Mouse (Mus musculus) limb, embryonic 10.5 days (tissue): Measurements from ENCODE around the gene Dync1i2. TPM values are rescaled to one million over a fixed set of nuclear protein-coding genes. Genes with fewer than 3 reads are reported as not detected.

ENCODE experiments used
- DNase-seq: peaks from one replicate; pipeline ENCODE4 v3.0.0-alpha.2; 2017; ENCODE audit warnings: low spot score
- H3K27ac ChIP-seq: fragments of 300-500 bp; sonication (generic); 2 replicates; pipeline ENCODE4 v1.5.1; 2016; ENCODE audit warnings: mild to moderate bottlenecking
- H3K27me3 ChIP-seq: fragments of 300-500 bp; sonication (generic); 2 replicates; pipeline ENCODE4 v1.6.1; 2016; ENCODE audit warnings: low read depth, mild to moderate bottlenecking; ENCODE audit not compliant: poor library complexity, severe bottlenecking
- H3K36me3 ChIP-seq: fragments of 300-500 bp; sonication (generic); 2 replicates; pipeline ENCODE4 v1.6.1; 2016; ENCODE audit warnings: mild to moderate bottlenecking, moderate library complexity
- H3K4me1 ChIP-seq: fragments of 300-500 bp; sonication (generic); 2 replicates; pipeline ENCODE4 v1.6.1; 2016
- H3K4me3 ChIP-seq: fragments of 300-500 bp; sonication (generic); 2 replicates; pipeline ENCODE4 v1.5.1; 2016; ENCODE audit warnings: mild to moderate bottlenecking, moderate library complexity
- H3K9me3 ChIP-seq: fragments of 300-500 bp; sonication (generic); replicated peaks from 2 replicates; pipeline ENCODE4 v1.6.1; 2016; ENCODE audit warnings: mild to moderate bottlenecking
- WGBS: fragments of 180-500 bp; shearing (Covaris S2); methylation state at CpG from one replicate; pipeline ENCODE4 v1.1.7; 2016; 5-methylcytosine and 5-hydroxymethylcytosine counted together
- polyA plus RNA-seq: library from polyadenylated mRNA; unstranded; fragments of >200 nt; fragmentation: Nextera tagmentation; extraction: Ambion mirVana; gene quantifications from 2 replicates; pipeline ENCODE4 v1.2.1, GENCODE M21; 2016

The Dync1i2 gene
- polyA plus RNA-seq, 1 experiment from 2014 or later = 95.3 TPM

DNA sequence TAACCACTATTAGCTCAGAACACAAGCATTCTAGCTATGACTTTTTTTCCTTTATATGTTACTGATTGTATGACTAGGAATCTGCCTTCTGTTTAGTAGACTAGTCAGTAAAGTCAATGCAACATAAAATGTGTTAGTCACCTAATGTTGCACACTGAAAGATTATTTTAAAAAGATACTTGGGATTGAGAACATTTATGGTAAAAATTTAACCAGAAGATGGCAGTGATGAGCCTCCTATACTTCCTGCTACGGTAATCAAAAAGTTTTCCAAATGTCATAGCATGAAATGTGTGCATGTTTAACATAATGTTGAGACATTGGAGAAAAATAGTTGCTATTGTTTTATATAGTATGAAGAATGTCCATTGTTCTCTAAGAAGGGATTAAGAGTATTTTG lies 15.9 kb downstream of the Dync1i2 start:
- Histone ChIP-seq H3K9me3 (no peaks in the 10 kb centered on the region), H3K4me1 (no peaks in the 10 kb centered on the region), H3K27ac (no peak overlapping the region), H3K27me3 (no peaks in the 10 kb centered on the region), H3K4me3 (no peak overlapping the region), H3K36me3 (peaks cover 62% of the 10 kb centered on the region)
- no peak for DNase-seq
- 82% methylated on average over 1 of the region's 1 CpGs for WGBS

GRCm38 (mm10) chr2:71229603-71230002 lies 18.1 kb downstream of the Dync1i2 start:
- WGBS = 98% methylated on average over 1 of the region's 1 CpGs
- H3K36me3 ChIP-seq = peaks cover 50% of the 10 kb centered on the region
- H3K9me3 ChIP-seq = no peaks in the 10 kb centered on the region
- H3K27ac ChIP-seq = no peak overlapping the region
- no peak for DNase-seq
- no peak overlapping the region for H3K4me3 ChIP-seq
- no peaks in the 10 kb centered on the region for H3K4me1 ChIP-seq
- H3K27me3 ChIP-seq = no peaks in the 10 kb centered on the region

DNA sequence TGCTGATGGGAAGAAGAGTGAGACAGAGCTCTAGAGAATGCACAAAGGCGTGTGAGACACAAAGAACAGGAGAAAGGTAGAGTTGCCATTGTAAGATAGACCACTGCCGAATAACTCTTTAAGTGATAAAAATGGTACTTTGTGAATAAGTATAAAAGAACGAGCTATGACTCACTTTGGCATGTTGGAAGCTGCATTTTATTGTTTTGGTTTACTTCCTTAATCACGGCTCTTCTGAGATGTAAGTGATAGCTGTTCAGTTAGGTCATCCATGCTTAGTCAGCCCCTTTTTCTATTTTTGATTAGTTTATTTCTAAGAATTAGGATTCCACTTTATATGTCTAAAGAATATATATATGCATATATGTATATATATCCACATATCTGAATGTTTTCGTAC lies 20.4 kb downstream of the Dync1i2 start:
- no peak for DNase-seq
- Histone ChIP-seq H3K4me1 (no peaks in the 10 kb centered on the region), H3K27me3 (no peaks in the 10 kb centered on the region), H3K9me3 (no peaks in the 10 kb centered on the region), H3K4me3 (no peak overlapping the region), H3K36me3 (peaks cover 64% of the 10 kb centered on the region), H3K27ac (no peak overlapping the region)
- 93% methylated on average over 5 of the region's 5 CpGs for WGBS

- H3K4me3 ChIP-seq = no peak overlapping the region
- no peaks in the 10 kb centered on the region for H3K9me3 ChIP-seq
- no peaks in the 10 kb centered on the region for H3K27me3 ChIP-seq
- WGBS = 91% methylated on average over 2 of the region's 2 CpGs
- H3K4me1 ChIP-seq = no peaks in the 10 kb centered on the region
- no peak for DNase-seq
- H3K36me3 ChIP-seq = peaks cover 72% of the 10 kb centered on the region
- no peak overlapping the region for H3K27ac ChIP-seq
These were observed 21.5 kb downstream of the Dync1i2 start for GRCm38 (mm10) chr2:71232976-71233375.

DNA sequence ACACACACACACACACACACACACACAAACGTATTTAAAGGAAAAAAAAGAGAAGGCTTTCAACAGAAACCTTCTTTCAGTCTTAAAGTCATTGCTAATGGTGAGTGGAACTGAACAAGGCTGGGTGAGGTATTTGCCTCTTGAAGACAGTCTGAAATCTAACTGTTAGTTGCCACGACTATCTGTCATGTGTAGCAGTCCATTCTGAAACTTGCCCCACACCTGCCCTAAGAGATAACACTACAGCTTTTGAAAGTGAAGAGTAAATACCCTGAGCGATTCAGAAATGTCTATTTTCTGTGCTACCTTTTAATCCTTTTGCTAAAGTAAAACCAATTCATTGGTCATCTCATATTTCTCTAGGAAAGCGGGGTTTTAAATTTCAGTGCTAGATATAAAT lies 23.9 kb downstream of the Dync1i2 start:
- Histone ChIP-seq H3K4me3 (no peak overlapping the region), H3K4me1 (no peaks in the 10 kb centered on the region), H3K27me3 (no peaks in the 10 kb centered on the region), H3K36me3 (peaks cover 71% of the 10 kb centered on the region), H3K27ac (no peak overlapping the region), H3K9me3 (no peaks in the 10 kb centered on the region)
- 94% methylated on average over 4 of the region's 4 CpGs for WGBS
- DNase-seq = no peak

DNA sequence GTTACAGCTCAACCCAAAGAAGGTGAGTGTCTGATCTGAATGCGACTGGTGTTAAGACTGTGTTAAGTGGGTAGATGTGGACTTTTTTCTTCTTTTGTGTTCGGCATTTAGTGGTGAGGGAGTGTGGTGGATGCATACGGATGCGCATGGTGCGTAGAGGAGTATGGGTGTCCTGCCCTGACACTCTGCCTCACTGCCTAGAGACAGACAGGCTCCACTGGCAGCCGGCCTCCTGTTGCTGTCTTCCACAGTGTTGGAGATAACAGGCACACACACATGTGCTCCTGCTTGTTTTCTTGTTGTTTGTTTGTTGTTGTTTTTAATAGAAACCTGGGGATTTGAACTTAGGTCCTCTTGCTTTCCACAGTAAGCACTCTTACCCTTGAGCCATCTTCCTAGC lies 24.5 kb downstream of the Dync1i2 start:
- no peak overlapping the region for H3K27ac ChIP-seq
- peaks cover 77% of the 10 kb centered on the region for H3K36me3 ChIP-seq
- no peak overlapping the region for H3K4me3 ChIP-seq
- 97% methylated on average over 6 of the region's 6 CpGs for WGBS
- H3K27me3 ChIP-seq = no peaks in the 10 kb centered on the region
- no peak for DNase-seq
- H3K9me3 ChIP-seq = no peaks in the 10 kb centered on the region
- no peaks in the 10 kb centered on the region for H3K4me1 ChIP-seq

DNA sequence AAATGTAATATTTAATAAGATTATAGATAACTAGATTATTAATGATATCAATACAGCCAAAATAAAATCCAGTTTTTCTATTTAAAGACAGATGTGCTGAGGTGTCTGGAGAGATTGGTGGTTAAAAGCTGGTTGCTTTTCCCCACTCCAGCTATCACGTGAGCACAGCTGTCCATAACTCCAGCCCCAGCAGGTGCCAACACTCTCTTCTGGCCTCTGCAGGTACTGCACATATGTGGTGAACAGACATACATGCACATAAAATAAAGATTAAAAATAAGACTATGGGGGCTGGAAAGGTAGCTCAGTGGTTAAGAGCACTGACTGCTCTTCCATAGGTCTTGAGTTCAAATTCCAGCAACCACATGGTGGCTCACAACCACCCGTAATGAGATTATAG lies 30.0 kb downstream of the Dync1i2 start:
- Histone ChIP-seq H3K36me3 (peaks cover 81% of the 10 kb centered on the region), H3K9me3 (no peaks in the 10 kb centered on the region), H3K27me3 (no peaks in the 10 kb centered on the region), H3K27ac (no peak overlapping the region), H3K4me1 (no peaks in the 10 kb centered on the region), H3K4me3 (no peak overlapping the region)
- WGBS = 98% methylated on average over 2 of the region's 2 CpGs
- DNase-seq = no peak

GRCm38 (mm10) chr2:71242180-71242579 lies 30.7 kb downstream of the Dync1i2 start:
- no peaks in the 10 kb centered on the region for H3K9me3 ChIP-seq

GRCm38 (mm10) chr2:71243058-71243672 lies 31.7 kb downstream of the Dync1i2 start:
- 85% methylated on average over 9 of the region's 9 CpGs for WGBS
- Histone ChIP-seq H3K36me3 (peaks cover 78% of the 10 kb centered on the region), H3K9me3 (no peaks in the 10 kb centered on the region), H3K4me1 (0 out of 2 replicates have a peak, but pooled peaks cover 4% of the 10 kb centered on the region), H3K4me3 (no peak overlapping the region), H3K27ac (no peak overlapping the region), H3K27me3 (no peaks in the 10 kb centered on the region)
- no peak for DNase-seq

More at GRCm38 (mm10) chr2:71242180-71242579, 30.7 kb downstream of the Dync1i2 start:
- 91% methylated on average over 3 of the region's 3 CpGs for WGBS
- Histone ChIP-seq H3K4me1 (no peaks in the 10 kb centered on the region), H3K36me3 (peaks cover 80% of the 10 kb centered on the region), H3K27ac (no peak overlapping the region), H3K27me3 (no peaks in the 10 kb centered on the region), H3K4me3 (no peak overlapping the region)
- DNase-seq = no peak

- H3K9me3 ChIP-seq = no peaks in the 10 kb centered on the region
- H3K4me1 ChIP-seq = 0 out of 2 replicates have a peak, but pooled peaks cover 4% of the 10 kb centered on the region
- no peak for DNase-seq
- 94% methylated on average over 7 of the region's 7 CpGs for WGBS
- peaks cover 77% of the 10 kb centered on the region for H3K36me3 ChIP-seq
- H3K27ac ChIP-seq = no peak overlapping the region
- H3K27me3 ChIP-seq = no peaks in the 10 kb centered on the region
- no peak overlapping the region for H3K4me3 ChIP-seq
These were observed 33.3 kb downstream of the Dync1i2 start for GRCm38 (mm10) chr2:71244807-71245206.

- WGBS = 91% methylated on average over 3 of the region's 3 CpGs
- Histone ChIP-seq H3K27ac (no peak overlapping the region), H3K4me1 (0 out of 2 replicates have a peak, but pooled peaks cover 4% of the 10 kb centered on the region), H3K4me3 (no peak overlapping the region), H3K9me3 (no peaks in the 10 kb centered on the region), H3K36me3 (peaks cover 77% of the 10 kb centered on the region), H3K27me3 (no peaks in the 10 kb centered on the region)
- no peak for DNase-seq
These were observed 33.9 kb downstream of the Dync1i2 start for GRCm38 (mm10) chr2:71245416-71245815.

GRCm38 (mm10) chr2:71246096-71246495 lies 34.6 kb downstream of the Dync1i2 start:
- WGBS = 95% methylated on average over 5 of the region's 5 CpGs
- DNase-seq = no peak
- 0 out of 2 replicates have a peak, but pooled peaks cover 4% of the 10 kb centered on the region for H3K4me1 ChIP-seq
- no peak overlapping the region for H3K4me3 ChIP-seq
- H3K9me3 ChIP-seq = no peaks in the 10 kb centered on the region
- H3K27me3 ChIP-seq = no peaks in the 10 kb centered on the region
- H3K27ac ChIP-seq = no peak overlapping the region
- H3K36me3 ChIP-seq = peaks cover 77% of the 10 kb centered on the region

DNA sequence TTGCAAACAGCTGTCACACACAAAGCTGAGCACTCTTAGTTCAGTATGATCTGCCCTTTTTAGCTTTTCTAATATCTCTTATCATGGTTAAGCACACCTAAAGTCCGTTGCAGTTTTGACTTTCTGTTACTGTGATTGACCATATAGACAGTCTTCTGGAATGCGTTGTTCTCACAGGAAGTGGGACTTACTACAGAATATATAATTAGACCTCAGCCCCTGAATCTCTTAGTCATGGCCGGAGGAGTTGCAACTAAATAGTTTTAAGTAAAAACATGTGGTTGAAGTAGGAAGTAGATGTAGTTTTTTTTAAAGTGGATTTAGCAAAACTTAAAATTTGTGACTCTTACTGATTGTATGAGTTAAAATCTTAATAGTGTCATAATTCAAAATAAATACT lies 36.6 kb downstream of the Dync1i2 start:
- 56% methylated on average over 3 of the region's 3 CpGs for WGBS
- Histone ChIP-seq H3K27me3 (no peaks in the 10 kb centered on the region), H3K4me1 (0 out of 2 replicates have a peak, but pooled peaks cover 4% of the 10 kb centered on the region), H3K9me3 (no peaks in the 10 kb centered on the region), H3K36me3 (peaks cover 79% of the 10 kb centered on the region), H3K27ac (no peak overlapping the region), H3K4me3 (no peak overlapping the region)
- no peak for DNase-seq

- WGBS = 78% methylated on average over 5 of the region's 5 CpGs
- Histone ChIP-seq H3K9me3 (no peaks in the 10 kb centered on the region), H3K4me3 (no peak overlapping the region), H3K4me1 (0 out of 2 replicates have a peak, but pooled peaks cover 4% of the 10 kb centered on the region), H3K36me3 (peaks cover 85% of the 10 kb centered on the region), H3K27ac (no peak overlapping the region), H3K27me3 (no peaks in the 10 kb centered on the region)
- DNase-seq = no peak
These were observed 39.3 kb downstream of the Dync1i2 start for GRCm38 (mm10) chr2:71250841-71251240.
